Mouse (Mus musculus) liver, embryonic 12.5 days (tissue): ENCODE measurements around the gene Mrpl54. TPM values are rescaled to one million over a fixed set of nuclear protein-coding genes. Genes with fewer than 3 reads are reported as not detected.

Experiments
- microRNA-seq: library from miRNA; unstranded; fragments of <30 nt; microRNA quantifications from one replicate; pipeline ENCODE4, GENCODE M21; 2017
- polyA plus RNA-seq: library from polyadenylated mRNA; unstranded; fragments of >200 nt; fragmentation: Nextera tagmentation; extraction: Ambion mirVana; gene quantifications from 2 replicates; pipeline ENCODE4 v1.2.1, GENCODE M21; 2016

Gene Mrpl54
- polyA plus RNA-seq, 1 experiment from 2014 or later: 152 TPM

Small RNA genes lying within 50 kb of the gene (microRNA-seq; reads per million reads assigned to microRNA genes)
- 8.4 reads per million, percentile 18 among the genes with 10 or more reads in this experiment for gene Mir3057

Other genes with a start within 250 kb of the Mrpl54 start
- gene Diras1, start 241.3 kb downstream of the Mrpl54 start, polyA plus RNA-seq: not detected in 2 replicates
- 7.1 and 7.9 TPM in 2 replicates for gene Slc39a3, start 229.5 kb downstream of the Mrpl54 start, polyA plus RNA-seq
- 89.2 and 91.3 TPM in 2 replicates for gene Sgta, start 206.8 kb downstream of the Mrpl54 start, polyA plus RNA-seq
- 48.5 and 50.8 TPM in 2 replicates for gene Thop1, start 196.9 kb downstream of the Mrpl54 start, polyA plus RNA-seq
- 17.3 and 17.8 TPM in 2 replicates for gene Creb3l3, start 168.1 kb downstream of the Mrpl54 start, polyA plus RNA-seq
- 167 and 168 TPM in 2 replicates for gene Map2k2, start 161.0 kb downstream of the Mrpl54 start, polyA plus RNA-seq
- gene Zbtb7a, start 131.7 kb downstream of the Mrpl54 start, polyA plus RNA-seq: 74.0 and 76.0 TPM in 2 replicates
- 28.9 and 29.7 TPM in 2 replicates for gene Pias4, start 99.0 kb downstream of the Mrpl54 start, polyA plus RNA-seq
- gene Eef2, start 90.3 kb downstream of the Mrpl54 start, polyA plus RNA-seq: 440 and 450 TPM in 2 replicates
- 41.7 TPM in 2 replicates for gene Dapk3, start 83.9 kb downstream of the Mrpl54 start, polyA plus RNA-seq
- gene 4930442H23Rik, start 83.1 kb downstream of the Mrpl54 start, polyA plus RNA-seq: not detected in 2 replicates
- not detected in 2 replicates for gene Nmrk2, start 64.9 kb downstream of the Mrpl54 start, polyA plus RNA-seq
- gene Atcay, start 36.1 kb downstream of the Mrpl54 start, polyA plus RNA-seq: 0.05 and 0.06 TPM in 2 replicates
- gene Zfr2, start 33.8 kb downstream of the Mrpl54 start, polyA plus RNA-seq: 1.1 and 1.2 TPM in 2 replicates
- 2.0 and 2.2 TPM in 2 replicates for gene Matk, start 14.0 kb downstream of the Mrpl54 start, polyA plus RNA-seq
- gene Apba3, start within 50 bp of the Mrpl54 start, polyA plus RNA-seq: 27.3 and 30.4 TPM in 2 replicates
- gene Tjp3, start 24.6 kb upstream of the Mrpl54 start, polyA plus RNA-seq: 1.1 and 1.3 TPM in 2 replicates
- 27.8 and 29.0 TPM in 2 replicates for gene Pip5k1c, start 26.0 kb upstream of the Mrpl54 start, polyA plus RNA-seq
- gene Cactin, start 54.2 kb upstream of the Mrpl54 start, polyA plus RNA-seq: 52.9 and 55.1 TPM in 2 replicates
- gene Tbxa2r, start 61.8 kb upstream of the Mrpl54 start, polyA plus RNA-seq: 6.7 and 7.0 TPM in 2 replicates
- gene Gipc3, start 76.3 kb upstream of the Mrpl54 start, polyA plus RNA-seq: 0.04 TPM in 1 of 2 replicates, not detected in the other
- gene Hmg20b, start 83.5 kb upstream of the Mrpl54 start, polyA plus RNA-seq: 39.9 and 47.1 TPM in 2 replicates
- gene Mfsd12, start 90.6 kb upstream of the Mrpl54 start, polyA plus RNA-seq: 20.8 and 21.0 TPM in 2 replicates
- 1.4 TPM in 2 replicates for gene 4930404N11Rik, start 98.9 kb upstream of the Mrpl54 start, polyA plus RNA-seq
- gene Fzr1, start 111.6 kb upstream of the Mrpl54 start, polyA plus RNA-seq: 93.8 and 100 TPM in 2 replicates
- gene Dohh, start 117.5 kb upstream of the Mrpl54 start, polyA plus RNA-seq: 70.0 and 74.5 TPM in 2 replicates
- gene Gm48551, start 117.5 kb upstream of the Mrpl54 start, polyA plus RNA-seq: 0.68 and 1.2 TPM in 2 replicates
- 0.71 and 0.98 TPM in 2 replicates for gene Gm48552, start 122.1 kb upstream of the Mrpl54 start, polyA plus RNA-seq
- gene Smim24, start 126.1 kb upstream of the Mrpl54 start, polyA plus RNA-seq: 1.8 TPM in 2 replicates
- 10.1 and 10.2 TPM in 2 replicates for gene Nfic, start 188.7 kb upstream of the Mrpl54 start, polyA plus RNA-seq
- gene Celf5, start 215.8 kb upstream of the Mrpl54 start, polyA plus RNA-seq: 0.05 and 0.06 TPM in 2 replicates
- 59.9 and 62.7 TPM in 2 replicates for gene Ncln, start 229.5 kb upstream of the Mrpl54 start, polyA plus RNA-seq
- 3.1 and 3.3 TPM in 2 replicates for gene S1pr4, start 233.2 kb upstream of the Mrpl54 start, polyA plus RNA-seq